Mouse (Mus musculus) testis, adult 2 months (tissue): ENCODE measurements around the gene Plac9b.
"Not testable (repeated sequence)": the region's sequence is repeated elsewhere in the genome, so short reads cannot be mapped to it uniquely, and the experiment has no call there.

Experiments used
- CTCF ChIP-seq: fragments of 200-500 bp; IDR thresholded peaks from 2 replicates; pipeline ENCODE4 v1.5.1; 2012; ENCODE audit warnings: low read depth, mild to moderate bottlenecking, inconsistent platforms, low read length, moderate library complexity; ENCODE audit not compliant: control insufficient read depth, insufficient read depth, insufficient replicate concordance
- POLR2A ChIP-seq: fragments of 200-500 bp; IDR thresholded peaks from 2 replicates; pipeline ENCODE4 v1.6.1; 2012; ENCODE audit warnings: low read depth, mild to moderate bottlenecking, inconsistent platforms, low read length, moderate library complexity; ENCODE audit not compliant: control insufficient read depth

DNA sequence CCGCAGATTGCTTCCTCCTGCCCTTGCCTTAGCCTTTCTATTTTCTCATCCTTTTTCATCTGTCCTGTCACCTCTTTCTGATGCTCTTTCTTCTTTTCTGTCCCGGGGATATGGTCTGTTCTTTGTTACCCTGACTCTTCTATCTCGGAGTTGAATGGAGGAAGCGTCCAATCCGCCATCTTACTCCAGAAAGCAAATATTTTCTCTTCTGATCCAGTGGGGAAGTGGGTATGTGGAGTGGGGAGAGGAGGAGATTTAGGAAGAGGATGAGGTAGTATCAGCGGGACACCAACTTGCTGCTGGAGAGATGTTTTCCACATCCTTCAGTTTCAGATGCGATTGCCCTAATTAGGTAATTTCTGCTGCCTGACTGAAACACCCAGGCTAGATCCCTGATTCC is 63.2 kb downstream of the Plac9b start:
- not testable (repeated sequence) for TF ChIP-seq CTCF, POLR2A
